Mouse (Mus musculus) lung, postnatal 36 days (tissue): ENCODE results near the gene Krt15.

ENCODE experiments used
- DNase-seq: peaks from one replicate; pipeline ENCODE4 v3.0.0; 2022; ENCODE audit warnings: mixed read lengths

Krt15 gene

DNA sequence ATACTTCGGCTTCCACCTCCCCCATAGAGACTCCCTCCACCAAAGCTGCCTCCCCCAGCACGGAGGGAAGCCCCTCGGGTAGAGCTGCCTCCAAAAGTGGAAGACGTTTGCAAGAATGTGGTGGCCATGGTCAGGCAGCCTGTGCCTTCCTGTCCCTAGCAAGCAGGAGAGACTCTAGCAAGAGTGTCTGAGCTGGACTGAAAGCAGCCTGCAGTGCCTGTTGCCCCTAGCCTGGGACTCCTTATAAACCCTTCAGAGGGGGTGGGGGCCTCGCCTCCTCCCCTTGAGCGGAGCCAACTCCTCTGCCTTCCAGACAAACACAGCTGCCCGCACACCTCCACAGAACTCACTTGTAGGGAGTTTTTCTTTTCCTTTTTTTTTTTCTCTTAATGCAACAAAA lies at the start of gene Krt15:
Gene Krt15, minus strand, starts transcription at position 198 of the 400 bp plus-strand sequence.
- DNase-seq = no peak

DNA sequence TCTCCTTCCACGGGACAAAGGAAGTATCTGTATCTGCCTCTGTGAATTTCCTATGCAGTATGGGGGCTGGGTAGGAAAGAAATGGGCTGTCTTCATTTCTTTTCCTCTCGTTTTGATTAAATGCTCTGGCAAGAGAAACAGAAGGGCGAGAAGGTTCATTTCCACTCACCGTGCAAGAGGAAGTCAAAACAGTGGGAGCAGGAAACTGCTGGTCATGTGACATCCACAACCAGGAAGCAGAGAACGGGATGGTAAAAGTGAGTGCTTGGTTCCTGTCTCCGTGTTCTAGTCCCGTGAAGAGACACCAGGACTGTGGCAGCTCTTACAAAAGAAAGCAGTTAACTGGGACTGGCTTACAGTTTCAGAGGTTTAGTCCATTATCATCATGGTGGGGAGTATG lies 46.0 kb upstream of the Krt15 start:
- no peak for DNase-seq

DNA sequence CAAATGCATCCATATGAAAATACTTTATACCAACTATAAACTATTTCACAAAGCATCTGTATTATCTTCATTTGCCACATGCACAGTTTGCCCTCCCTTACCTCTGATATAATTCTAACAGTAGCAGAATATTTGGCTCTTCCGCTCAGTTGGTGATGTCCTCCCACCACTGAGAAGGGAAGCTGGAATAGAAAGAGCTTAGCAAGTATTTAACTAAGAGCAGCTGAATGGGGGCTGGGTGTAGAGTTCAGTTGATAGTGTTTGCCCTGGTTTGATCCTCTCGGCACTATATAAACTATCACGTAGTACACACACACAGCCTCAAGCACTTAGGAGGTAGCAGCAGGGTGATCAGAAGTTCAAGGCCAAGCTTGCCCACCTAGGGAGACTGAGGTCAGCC lies 43.5 kb upstream of the Krt15 start:
- DNase-seq = no peak

DNA sequence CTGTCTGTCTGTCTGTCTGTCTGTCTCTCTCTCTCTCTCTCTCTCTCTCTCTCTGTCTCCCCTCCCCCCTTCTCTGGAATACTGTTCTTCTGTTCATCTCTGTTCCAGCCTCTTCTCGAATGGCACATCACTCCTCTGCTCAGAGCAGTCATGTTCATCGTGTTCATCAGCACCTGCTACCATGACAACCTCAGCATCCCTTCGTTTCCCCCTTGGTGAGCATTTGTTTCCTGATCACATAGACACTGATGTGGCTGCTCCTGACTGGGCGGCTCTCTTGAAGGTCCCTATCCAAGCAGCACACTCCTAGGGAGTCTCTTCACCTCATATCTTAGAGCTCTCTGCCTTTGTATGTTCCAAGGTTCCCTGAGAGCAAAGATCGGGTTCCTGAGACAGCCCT lies 42.6 kb upstream of the Krt15 start:
- DNase-seq = no peak

GRCm38 (mm10) chr11:100176791-100177190 lies 41.1 kb upstream of the Krt15 start:
- DNase-seq = no peak

- peak; percentile 90 for DNase-seq
Measured at GRCm38 (mm10) chr11:100168765-100169762, 33.3 kb upstream of the Krt15 start.

GRCm38 (mm10) chr11:100168071-100168470 lies 32.3 kb upstream of the Krt15 start:
- peak; percentile 85 for DNase-seq

GRCm38 (mm10) chr11:100164392-100164791 lies 28.7 kb upstream of the Krt15 start:
- no peak for DNase-seq

DNA sequence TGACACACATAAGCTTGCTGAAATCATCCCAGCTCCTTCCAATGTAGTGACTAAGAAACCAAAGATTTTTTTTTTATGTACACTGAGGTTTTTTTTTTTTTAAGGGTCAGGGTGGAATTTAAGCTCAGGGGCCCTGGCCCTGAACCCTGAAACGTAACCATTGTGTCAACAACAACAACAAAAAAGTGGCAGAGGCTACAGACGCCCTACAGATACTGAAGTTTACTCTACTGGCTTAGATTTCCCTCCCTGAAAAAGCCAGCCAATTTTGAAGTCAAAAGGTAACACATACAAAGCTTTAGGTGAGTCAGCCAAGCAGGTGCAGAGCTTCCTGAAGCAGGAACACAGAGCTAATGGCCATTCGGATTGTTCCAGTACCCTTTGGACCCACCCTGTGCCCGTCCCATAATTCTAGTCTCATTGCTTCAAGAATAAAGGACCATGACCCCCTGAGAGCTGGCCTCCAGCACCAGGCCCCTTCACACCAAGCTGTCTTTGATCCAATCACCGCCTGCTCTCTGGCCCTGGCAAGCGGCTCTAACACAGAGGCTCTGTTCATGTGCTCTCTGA lies 22.3 kb upstream of the Krt15 start:
- no peak for DNase-seq

DNA sequence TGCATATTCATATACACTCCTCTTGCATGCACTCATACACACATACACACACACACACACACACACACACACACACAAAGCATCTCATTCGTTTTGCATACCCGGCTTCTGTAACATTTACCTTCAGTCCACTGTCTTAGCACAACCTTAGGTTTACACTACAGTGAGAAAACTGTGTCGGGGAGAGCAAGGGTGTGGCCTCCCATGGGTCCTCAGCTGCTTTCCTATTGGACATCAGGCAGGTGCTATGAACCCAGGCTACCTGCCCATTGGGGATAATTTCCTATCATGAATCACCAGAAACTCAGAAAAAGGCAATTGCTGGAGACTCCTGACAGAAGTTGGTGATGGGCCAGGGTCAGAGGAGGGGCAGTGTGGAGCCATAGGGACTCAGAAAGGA lies 21.6 kb upstream of the Krt15 start:
- no peak for DNase-seq

DNA sequence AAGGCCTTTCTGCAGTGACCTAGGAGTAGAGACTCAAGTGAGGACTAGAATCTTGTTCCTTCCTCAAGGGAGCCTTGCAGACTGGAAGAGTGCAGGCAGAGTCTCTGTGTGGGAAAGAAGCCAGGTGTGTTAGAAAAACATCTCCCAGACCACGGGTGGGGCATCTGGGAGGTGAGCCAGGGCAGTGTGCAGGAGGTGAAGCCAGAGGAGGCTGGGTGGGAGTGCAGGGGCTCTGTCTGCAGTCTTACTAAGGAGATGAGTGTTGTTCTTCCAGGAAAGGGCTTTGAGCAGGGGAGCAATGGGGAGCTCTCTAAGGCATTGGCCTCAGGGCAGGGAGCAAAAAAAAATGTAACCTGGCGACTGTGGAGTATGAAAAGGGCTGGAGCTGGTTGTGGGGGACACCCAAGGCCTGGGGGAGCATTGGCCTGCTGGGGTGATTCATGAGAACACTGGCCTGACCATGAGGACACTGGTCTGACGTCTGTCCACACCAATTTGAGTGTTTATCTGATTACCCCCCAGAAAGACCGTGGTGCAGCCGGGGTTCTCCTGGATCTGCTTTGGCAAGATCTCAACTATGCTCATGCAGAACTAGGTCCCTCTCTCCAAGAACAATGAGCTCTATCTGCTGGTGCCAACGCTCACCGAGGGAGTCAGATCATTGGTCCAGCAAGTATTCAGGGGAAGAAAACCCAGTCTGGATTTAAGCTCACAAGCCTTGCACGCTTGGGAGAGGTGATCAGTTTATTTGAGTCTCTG lies 19.9 kb upstream of the Krt15 start:
- no peak for DNase-seq

GRCm38 (mm10) chr11:100148615-100149330 lies 13.0 kb upstream of the Krt15 start, which contains the start of gene Krt19:
Gene Krt19 (minus strand): TSS chr11:100148665.
- DNase-seq = no peak

GRCm38 (mm10) chr11:100147566-100148353 lies 12.0 kb upstream of the Krt15 start:
- no peak for DNase-seq

GRCm38 (mm10) chr11:100145858-100146560 lies 10.3 kb upstream of the Krt15 start:
- peak; percentile 90 for DNase-seq

DNA sequence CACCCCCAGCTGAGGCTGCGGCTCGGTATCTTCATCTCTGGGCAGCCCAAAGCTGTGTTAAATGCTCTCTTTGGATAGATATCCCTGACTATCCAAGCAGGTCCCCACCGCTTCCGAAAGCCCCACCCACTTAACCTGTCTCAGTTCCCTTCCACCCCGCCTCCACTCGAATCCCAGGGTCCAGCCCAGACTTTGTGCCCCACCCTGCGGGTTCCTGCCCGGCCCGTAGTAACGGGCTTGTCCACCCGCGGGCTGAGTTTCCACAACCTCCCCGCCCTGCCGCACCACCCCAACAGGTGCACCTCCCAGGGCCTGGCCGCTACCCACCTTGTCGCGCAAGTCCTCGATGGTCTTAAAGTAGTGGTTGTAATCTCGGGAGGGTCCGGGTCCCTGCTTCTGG lies 9.4 kb upstream of the Krt15 start:
- peak; percentile 79 for DNase-seq

DNA sequence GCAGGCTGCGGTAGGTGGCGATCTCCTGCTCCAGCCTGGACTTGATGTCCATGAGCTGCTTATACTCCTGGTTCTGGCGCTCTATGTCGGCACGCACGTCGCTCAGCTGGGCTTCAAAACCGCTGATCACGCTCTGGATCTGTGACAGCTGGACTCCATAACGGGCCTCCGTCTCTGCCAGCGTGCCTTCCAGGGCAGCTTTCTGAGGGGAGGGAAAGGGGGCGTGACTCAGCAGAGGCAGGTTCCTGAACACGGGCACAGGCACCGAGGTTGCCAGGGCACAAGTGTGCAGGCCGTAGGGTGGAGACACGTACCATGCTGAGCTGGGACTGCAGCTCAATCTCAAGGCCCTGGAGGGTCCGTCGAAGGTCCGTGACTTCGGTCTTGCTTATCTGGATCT lies 5.2 kb upstream of the Krt15 start:
- DNase-seq = peak; percentile 28

DNA sequence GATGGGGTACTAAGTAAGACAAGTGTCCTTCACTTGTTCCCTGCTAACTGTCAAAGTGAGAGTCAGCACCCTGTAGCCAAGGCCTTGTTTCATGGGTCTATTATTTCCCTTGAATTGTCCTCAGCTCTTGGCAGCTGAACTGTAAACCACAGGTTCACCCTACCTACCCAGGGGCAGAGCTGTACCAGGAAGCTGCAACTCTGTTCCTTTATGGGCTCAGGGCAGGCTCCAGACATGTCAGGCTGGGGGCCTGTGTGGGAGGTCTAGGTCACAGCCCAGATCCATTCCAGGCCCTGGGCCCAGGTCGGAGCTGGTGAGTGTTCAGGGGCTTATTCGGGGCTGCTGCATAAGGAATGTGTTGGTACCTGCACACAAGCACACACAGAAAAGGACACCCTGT lies 3.7 kb upstream of the Krt15 start:
- DNase-seq = no peak

DNA sequence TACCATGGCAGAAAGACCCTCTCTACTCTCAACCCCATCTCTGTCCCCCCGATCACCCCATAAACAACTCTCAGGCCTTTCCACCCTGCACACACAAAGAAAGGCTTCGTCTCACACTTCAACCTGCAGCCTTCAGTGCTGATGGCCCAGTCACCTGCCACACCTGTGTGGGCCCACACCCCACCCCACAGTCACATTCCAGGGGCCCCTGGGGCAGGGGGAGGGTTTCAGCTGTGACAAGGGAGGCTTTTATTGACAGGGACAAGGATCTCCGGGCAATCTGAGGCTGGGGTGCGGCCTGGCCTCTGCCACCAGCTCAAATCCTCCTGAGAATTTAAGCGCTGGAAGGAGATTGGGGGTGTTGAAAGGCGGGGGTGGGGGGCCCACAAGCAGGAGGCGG lies 3.1 kb upstream of the Krt15 start:
- DNase-seq = no peak

GRCm38 (mm10) chr11:100137693-100138092 lies 2.0 kb upstream of the Krt15 start:
- DNase-seq = no peak

GRCm38 (mm10) chr11:100136559-100136958 lies 831 bp upstream of the Krt15 start:
- no peak for DNase-seq

DNA sequence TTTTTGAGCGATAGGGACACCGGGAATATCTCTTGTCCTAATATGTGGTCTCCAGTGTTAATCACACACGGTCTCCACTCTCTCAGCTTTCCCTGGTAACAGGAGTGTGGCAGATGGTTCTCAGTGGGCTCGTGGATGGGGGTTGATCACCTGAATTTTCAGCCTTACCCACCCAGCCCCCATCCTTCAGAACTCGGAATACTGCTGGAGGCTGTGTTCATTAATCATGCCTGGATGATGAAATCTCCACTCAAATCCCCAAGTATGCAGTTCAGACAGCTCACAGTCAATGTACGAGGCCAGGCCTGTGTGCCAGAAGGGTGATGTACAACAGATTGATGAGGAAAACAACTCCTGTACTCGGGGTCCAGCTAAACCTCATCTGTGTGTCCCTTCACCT lies 10.8 kb downstream of the Krt15 start:
- no peak for DNase-seq
